Mouse (Mus musculus) macrophage (primary cell): Measurements from ENCODE around the gene Olfr1358. TPM values are rescaled to one million over a fixed set of nuclear protein-coding genes. Genes with fewer than 3 reads are reported as not detected.
"Not testable (repeated sequence)": the region's sequence is repeated elsewhere in the genome, so short reads cannot be mapped to it uniquely, and the experiment has no call there.

Experiments
- H3K27ac ChIP-seq: fragments of 350-480 bp; formaldehyde crosslinking; 2 replicates; pipeline ENCODE4 v1.9.0; 2021
- H3K36me3 ChIP-seq: fragments of 350-480 bp; formaldehyde crosslinking; 2 replicates; pipeline ENCODE4 v1.9.0; 2021; ENCODE audit errors: inconsistent target
- H3K4me3 ChIP-seq: fragments of 350-480 bp; formaldehyde crosslinking; 2 replicates; pipeline ENCODE4 v1.9.0; 2021; ENCODE audit errors: inconsistent target
- H3K79me2 ChIP-seq: fragments of 350-480 bp; formaldehyde crosslinking; 2 replicates; pipeline ENCODE4 v1.9.0; 2021; ENCODE audit errors: inconsistent target
- WGBS: methylation state at CpG from one replicate; pipeline ENCODE4 v1.1.7; 2026; ENCODE audit warnings: inconsistent platforms; ENCODE audit not compliant: missing documents; 5-methylcytosine and 5-hydroxymethylcytosine counted together
- polyA plus RNA-seq: library from polyadenylated mRNA; stranded (reverse); fragments of 250-400 nt; gene quantifications from 3 replicates; pipeline ENCODE4 v1.2.4, GENCODE M21; 2018; ENCODE audit warnings: inconsistent platforms

Olfr1358 gene
- polyA plus RNA-seq, 1 experiment from 2014 or later, result not detected

- H3K27ac ChIP-seq, result no peak overlapping the region
- H3K79me2 ChIP-seq, result no peaks in the 10 kb centered on the region
- no peak overlapping the region for H3K4me3 ChIP-seq
- WGBS, result 91% methylated on average over 9 of the region's 9 CpGs
- no peaks in the 10 kb centered on the region for H3K36me3 ChIP-seq
Observed at GRCm38 (mm10) chr10:78519792-78520191, 2.6 kb downstream of the Olfr1358 start.

- no peaks in the 10 kb centered on the region for H3K36me3 ChIP-seq
- H3K27ac ChIP-seq, result no peak overlapping the region
- 56% methylated on average over 17 of the region's 17 CpGs for whole genome bisulfite sequencing
- H3K79me2 ChIP-seq, result no peaks in the 10 kb centered on the region
- H3K4me3 ChIP-seq, result no peak overlapping the region
Observed at GRCm38 (mm10) chr10:78520260-78521005, 3.2 kb downstream of the Olfr1358 start.

GRCm38 (mm10) chr10:78525071-78525470, 7.8 kb downstream of the Olfr1358 start:
- not testable (repeated sequence) for H3K4me3 ChIP-seq, H3K79me2 ChIP-seq, H3K27ac ChIP-seq, H3K36me3 ChIP-seq
- WGBS, result 59% methylated on average over 3 of the region's 3 CpGs

GRCm38 (mm10) chr10:78525511-78525910, 8.3 kb downstream of the Olfr1358 start:
- H3K27ac ChIP-seq, result no peak overlapping the region
- no peaks in the 10 kb centered on the region for H3K79me2 ChIP-seq
- no peaks in the 10 kb centered on the region for H3K36me3 ChIP-seq
- 81% methylated on average over 4 of the region's 4 CpGs for WGBS
- no peak overlapping the region for H3K4me3 ChIP-seq

GRCm38 (mm10) chr10:78540943-78541342, 23.7 kb downstream of the Olfr1358 start:
- no peaks in the 10 kb centered on the region for H3K36me3 ChIP-seq
- no peak overlapping the region for H3K27ac ChIP-seq
- WGBS, result 35% methylated on average over 2 of the region's 2 CpGs
- H3K4me3 ChIP-seq, result no peak overlapping the region
- H3K79me2 ChIP-seq, result no peaks in the 10 kb centered on the region

- Histone ChIP-seq H3K79me2 (no peaks in the 10 kb centered on the region), H3K27ac (no peak overlapping the region), H3K4me3 (no peak overlapping the region), H3K36me3 (no peaks in the 10 kb centered on the region)
- WGBS, result 80% methylated on average over 1 of the region's 1 CpGs
Observed at GRCm38 (mm10) chr10:78565070-78565469, 47.8 kb downstream of the Olfr1358 start.

- Histone ChIP-seq H3K79me2 (no peaks in the 10 kb centered on the region), H3K4me3 (no peak overlapping the region), H3K36me3 (no peaks in the 10 kb centered on the region), H3K27ac (no peak overlapping the region)
- 82% methylated on average over 3 of the region's 3 CpGs for WGBS
Observed at GRCm38 (mm10) chr10:78569191-78569590, 52.0 kb downstream of the Olfr1358 start.

GRCm38 (mm10) chr10:78569686-78570085, 52.5 kb downstream of the Olfr1358 start:
- Histone ChIP-seq H3K36me3 (no peaks in the 10 kb centered on the region), H3K79me2 (no peaks in the 10 kb centered on the region), H3K4me3 (no peak overlapping the region), H3K27ac (no peak overlapping the region)
- 87% methylated on average over 3 of the region's 3 CpGs for WGBS

Other genes with a start within 250 kb of the Olfr1358 start
- 38.9 to 84.2 TPM (median 49.8 TPM) in 3 replicates for gene Agpat3, start 164.9 kb upstream of the Olfr1358 start, polyA plus RNA-seq
- 115 to 224 TPM (median 150 TPM) in 3 replicates for gene Rrp1, start 104.4 kb upstream of the Olfr1358 start, polyA plus RNA-seq
- 1,283 to 1,841 TPM (median 1,659 TPM) in 3 replicates for gene Cstb, start 91.8 kb upstream of the Olfr1358 start, polyA plus RNA-seq
- gene Pdxk, start 52.5 kb upstream of the Olfr1358 start, polyA plus RNA-seq, result 172 to 209 TPM (median 200 TPM) in 3 replicates
- gene Ilvbl, start 56.9 kb downstream of the Olfr1358 start, polyA plus RNA-seq, result 15.2 to 39.5 TPM (median 37.4 TPM) in 3 replicates
- gene Syde1, start 74.5 kb downstream of the Olfr1358 start, polyA plus RNA-seq, result 0.77 to 1.7 TPM (median 1.5 TPM) in 3 replicates
- gene Olfr1357, start 100.6 kb downstream of the Olfr1358 start, polyA plus RNA-seq, result not detected in 3 replicates
- not detected in 3 replicates for gene Casp14, start 200.9 kb downstream of the Olfr1358 start, polyA plus RNA-seq
- gene Ccdc105, start 235.6 kb downstream of the Olfr1358 start, polyA plus RNA-seq, result not detected in 3 replicates